Mouse (Mus musculus): Measurements from ENCODE around the gene Bcl2l15.

- TF ChIP-seq GATA1 (IDR thresholded peaks at IDR 0.05; ENCODE audit: low read length) (no peak), TAL1 (IDR thresholded peaks at IDR 0.05; ENCODE audit: low read length) (no peak)
Measured at GRCm38 (mm10) chr3:103802861-103803260, 29.5 kb upstream of the Bcl2l15 start.

All from erythroblast, embryonic 14.5 days (primary cell).